Mouse (Mus musculus) thymus, adult 2 months (tissue): ENCODE measurements at regions not wholly inside any gene's neighbourhood (a gene's known extent, or its start where the extent isn't known, plus 50 kb on each side); places are given as distances from the start of the nearest gene placed in this dataset.

Experiments used
- CTCF ChIP-seq: fragments of 200-500 bp; IDR thresholded peaks from 2 replicates; pipeline ENCODE4 v1.5.1; 2012; ENCODE audit warnings: mild to moderate bottlenecking, control low read depth, low read length, moderate library complexity, borderline replicate concordance; ENCODE audit not compliant: control insufficient read depth, poor library complexity, insufficient read depth; ENCODE audit errors: extremely low read depth
- POLR2A ChIP-seq: fragments of 200-500 bp; IDR thresholded peaks from 2 replicates; pipeline ENCODE4 v1.6.1; 2012; ENCODE audit warnings: mild to moderate bottlenecking, low read length, control low read depth, moderate library complexity; ENCODE audit not compliant: control insufficient read depth, poor library complexity, insufficient read depth; ENCODE audit errors: extremely low read depth

- TF ChIP-seq POLR2A (no peak), CTCF (no peak)
Observed at GRCm38 (mm10) chr2:117475561-117475960, 132.8 kb upstream of the Rasgrp1 start.
